In genomic region chr19:53310771-53311523, GRCm38 (mm10) we compare ENCODE assay signal across 7 mouse cellular contexts. TPM values are rescaled to one million over a fixed set of nuclear protein-coding genes. Genes with fewer than 3 reads are reported as not detected.
DNase-seq lines count a peak whose midpoint lies in the region; ATAC-seq and TF ChIP-seq lines count a peak whose summit lies in the region.

No protein-coding gene starts in this region.

- no peak for TF ChIP-seq CTCF in ES-Bruce4 (IDR thresholded peaks at IDR 0.05; ENCODE audit: low read depth, low read length)

- TF ChIP-seq POLR2A in ES-Bruce4 (IDR thresholded peaks at IDR 0.05; ENCODE audit: insufficient read depth, low read length), result no peak

- no peaks in the 10 kb centered on the region for H3K9me3 ChIP-seq in ES-Bruce4 (replicated peaks; ENCODE audit: control insufficient read depth, insufficient read depth, low read length, poor library complexity, severe bottlenecking)
- H3K9me3 ChIP-seq in limb, embryonic 12.5 days, result no peaks in the 10 kb centered on the region
- H3K9me3 ChIP-seq in stomach, embryonic 15.5 days, result no peaks in the 10 kb centered on the region

- peaks cover 4% of the 10 kb centered on the region; the same call in 1 of the 2 replicates for H3K27me3 ChIP-seq in ES-Bruce4 (ENCODE audit: control insufficient read depth, insufficient read depth, low read length, poor library complexity, severe bottlenecking)
- no peaks in the 10 kb centered on the region for H3K27me3 ChIP-seq in limb, embryonic 12.5 days
- H3K27me3 ChIP-seq in stomach, embryonic 15.5 days (replicated peaks), result no peaks in the 10 kb centered on the region

- H3K36me3 ChIP-seq in ES-Bruce4 (ENCODE audit: control insufficient read depth, insufficient read depth, low read length, poor library complexity, severe bottlenecking), result no peaks in the 10 kb centered on the region
- H3K36me3 ChIP-seq in limb, embryonic 12.5 days, result no peaks in the 10 kb centered on the region
- H3K36me3 ChIP-seq in stomach, embryonic 15.5 days, result no peaks in the 10 kb centered on the region

- H3K4me3 ChIP-seq in ES-Bruce4 (ENCODE audit: low read depth, low read length), result peak overlapping the region; percentile 80
- peak overlapping the region; percentile 92 for H3K4me3 ChIP-seq in limb, embryonic 12.5 days (replicated peaks)
- peak overlapping the region; percentile 89 for H3K4me3 ChIP-seq in stomach, embryonic 15.5 days (replicated peaks)

- DNase-seq in adrenal gland, postnatal 10 days, result peak; percentile 71
- DNase-seq in heart, postnatal 36 days, result peak; percentile 64 to 74

- H3K9ac ChIP-seq in ES-Bruce4 (ENCODE audit: low read depth, poor library complexity, severe bottlenecking), result peak overlapping the region; percentile 89
- H3K9ac ChIP-seq in limb, embryonic 12.5 days (replicated peaks), result peak overlapping the region; percentile 94
- H3K9ac ChIP-seq in stomach, embryonic 15.5 days, result peak overlapping the region; percentile 65

- H3K4me2 ChIP-seq in limb, embryonic 12.5 days, result peak overlapping the region; percentile 89
- peak overlapping the region; percentile 91 for H3K4me2 ChIP-seq in stomach, embryonic 15.5 days

- H3K27ac ChIP-seq in ES-Bruce4 (ENCODE audit: insufficient read depth, low read length), result no peak overlapping the region
- H3K27ac ChIP-seq in limb, embryonic 12.5 days, result peak overlapping the region; percentile 98
- H3K27ac ChIP-seq in stomach, embryonic 15.5 days, result peak overlapping the region; percentile 98

- TF ChIP-seq EP300 in ES-Bruce4 (IDR thresholded peaks at IDR 0.05; ENCODE audit: insufficient read depth, low read depth, low read length), result no peak

- intact Hi-C loops in heart, postnatal 36 days (cut with DNase I), result loop anchor here (2.0 to 5.0 kb wide), 7 partner anchors 34 to 631 kb away; partner anchors contain the start of genes Add3, Bbip1, Shoc2 and Smc3

- H3K4me1 ChIP-seq in ES-Bruce4 (ENCODE audit: control insufficient read depth, insufficient read depth, low read length), result peaks cover 2% of the 10 kb centered on the region
- peaks cover 33% of the 10 kb centered on the region for H3K4me1 ChIP-seq in limb, embryonic 12.5 days (replicated peaks)
- H3K4me1 ChIP-seq in stomach, embryonic 15.5 days, result peaks cover 22% of the 10 kb centered on the region

- WGBS in limb, embryonic 12.5 days, result 1% methylated on average over 47 of the region's 48 CpGs
- under 1% methylated on average over 45 of the region's 48 CpGs for WGBS in stomach, embryonic 15.5 days

- ATAC-seq in erythroblast, adult 5-6 weeks (replicated peaks; ENCODE audit: low FRiP score, poor library complexity, severe bottlenecking), result peak; percentile 28
- no peak for ATAC-seq in limb, embryonic 12.5 days (ENCODE audit: insufficient number of reproducible peaks, insufficient read depth, low FRiP score, low TSS enrichment, low read depth)
- ATAC-seq in monocyte, adult 5-6 weeks (replicated peaks; ENCODE audit: insufficient number of reproducible peaks, low FRiP score, low TSS enrichment, poor library complexity, severe bottlenecking), result 0 out of 2 replicates have a peak, but pooled peaks have one; percentile 9
- no peak for ATAC-seq in stomach, embryonic 15.5 days (ENCODE audit: insufficient read depth, low FRiP score, low read depth)

RNA-seq across cellular contexts. Expression of gene Mxi1, which starts 0.6 kb away (rescaled TPM):
- 34.7 and 36.5 TPM in 2 replicates for polyA plus RNA-seq in ES-Bruce4 (2011; ENCODE audit: insufficient read depth, insufficient read length, low read depth, missing spikeins)
- 10 to 100 TPM; 31.0 to 31.7 TPM for total RNA-seq in adrenal gland, postnatal 10 days (2021)
- total RNA-seq in erythroblast, adult 5-6 weeks (2015; ENCODE audit: low replicate concordance), result 71.1 and 75.4 TPM in 2 replicates
- 156 and 229 TPM in 2 replicates for total RNA-seq in erythroblast, adult 5-6 weeks (2017; ENCODE audit: low replicate concordance)
- 10 to 100 TPM; 50.9 to 51.7 TPM for total RNA-seq in heart, postnatal 36 days (2021)
- 45.5 and 46.6 TPM in 2 replicates for polyA plus RNA-seq in limb, embryonic 12.5 days (2016; fragmentation: Nextera tagmentation; extraction: Ambion mirVana)
- total RNA-seq in monocyte, adult 5-6 weeks (2017), result 87.9 to 137 TPM (median 113 TPM) in 3 replicates
- 36.1 and 37.8 TPM in 2 replicates for polyA plus RNA-seq in stomach, embryonic 15.5 days (2015; fragmentation: Nextera tagmentation; extraction: Ambion mirVana)

Comparison
In these comparisons a context has a peak if more than half of its experiments do, and no peak if none do; other contexts are left out.
1. ATAC-seq: peak in erythroblast, adult 5-6 weeks (single experiment) and monocyte, adult 5-6 weeks (single experiment); none in limb, embryonic 12.5 days (single experiment) and stomach, embryonic 15.5 days (single experiment).
2. Peak in every context shown above with its lines, with median percentiles within 50 percentile points of each other: H3K4me3 ChIP-seq and H3K9ac ChIP-seq.